In genomic region chr2:38354179-38354716, GRCm38 (mm10) we compare ENCODE assay signal across 14 mouse cellular contexts. TPM values are rescaled to one million over a fixed set of nuclear protein-coding genes. Genes with fewer than 3 reads are reported as not detected.
A peak's percentile ranks its signal among the peaks of the same experiment; 100 is the strongest.
DNase-seq lines count a peak whose midpoint lies in the region; ATAC-seq and TF ChIP-seq lines count a peak whose summit lies in the region.
"Had no signal": no experiment of that assay in that cellular context is flagged by ENCODE, and none has a peak within 500 bp of the region (broad histone marks: within the 10 kb centered on the region; RNA-seq: fewer than 3 reads in every experiment).

No protein-coding gene starts in this region.

- H3K4me2 ChIP-seq in forebrain, embryonic 14.5 days (ENCODE audit: low read length): peak overlapping the region; percentile 91
- H3K4me2 ChIP-seq in limb, embryonic 13.5 days (replicated peaks): peak overlapping the region; percentile 82
- H3K4me2 ChIP-seq in neural tube, embryonic 13.5 days: peak overlapping the region; percentile 27

- no peak for TF ChIP-seq CTCF in liver, adult 2 months (IDR thresholded peaks at IDR 0.05; ENCODE audit: low read depth, low read length)

- H3K79me2 ChIP-seq in liver, adult 2 months (ENCODE audit: control insufficient read depth, insufficient read depth, low read length): no peaks in the 10 kb centered on the region

- H3K27me3 ChIP-seq in liver, adult 2 months (ENCODE audit: control insufficient read depth, insufficient read depth, low read length): peaks cover 42% of the 10 kb centered on the region
- peaks cover 2% of the 10 kb centered on the region; the same call in 1 of the 2 replicates for H3K27me3 ChIP-seq in forebrain, embryonic 14.5 days (replicated peaks; ENCODE audit: control insufficient read depth, insufficient read depth, low read length)
- H3K27me3 ChIP-seq in limb, embryonic 13.5 days: peaks cover 79% of the 10 kb centered on the region
- H3K27me3 ChIP-seq in neural tube, embryonic 13.5 days: peaks cover 99% of the 10 kb centered on the region

- no peak for TF ChIP-seq POLR2A in liver, adult 2 months (IDR thresholded peaks at IDR 0.05; ENCODE audit: extremely low read depth, insufficient read depth, low read length)

- H3K27ac ChIP-seq in liver, adult 2 months (replicated peaks; ENCODE audit: insufficient read depth, low read depth, low read length): no peak overlapping the region
- H3K27ac ChIP-seq in forebrain, embryonic 14.5 days (ENCODE audit: low read depth, low read length): peak overlapping the region; percentile 98
- H3K27ac ChIP-seq in limb, embryonic 13.5 days: 0 out of 2 replicates have a peak overlapping the region, but pooled peaks have one; percentile 28
- no peak overlapping the region for H3K27ac ChIP-seq in neural tube, embryonic 13.5 days (replicated peaks)
- H3K27ac ChIP-seq: kidney, postnatal 0 days; liver, embryonic 14.5 days had no signal

- WGBS in liver, adult 2 months: 7% methylated on average over 22 of the region's 22 CpGs
- WGBS in forebrain, embryonic 14.5 days: under 1% methylated on average over 22 of the region's 22 CpGs
- WGBS in limb, embryonic 13.5 days: 5% methylated on average over 22 of the region's 22 CpGs
- WGBS in neural tube, embryonic 13.5 days: 1% methylated on average over 22 of the region's 22 CpGs

- no peaks in the 10 kb centered on the region for H3K9me3 ChIP-seq in forebrain, embryonic 14.5 days (replicated peaks; ENCODE audit: control insufficient read depth, low read length)
- no peaks in the 10 kb centered on the region for H3K9me3 ChIP-seq in limb, embryonic 13.5 days
- no peaks in the 10 kb centered on the region for H3K9me3 ChIP-seq in neural tube, embryonic 13.5 days

- H3K9ac ChIP-seq in liver, adult 2 months (ENCODE audit: low read depth, low read length): peak overlapping the region; percentile 8
- peak overlapping the region; percentile 99 for H3K9ac ChIP-seq in forebrain, embryonic 14.5 days (ENCODE audit: low read length)
- peak overlapping the region; percentile 73 for H3K9ac ChIP-seq in limb, embryonic 13.5 days
- no peak overlapping the region for H3K9ac ChIP-seq in neural tube, embryonic 13.5 days
- H3K9ac ChIP-seq: liver, embryonic 14.5 days had no signal

- no peak for DNase-seq in liver, adult 2 months (ENCODE audit: extremely low read depth, low read depth, low spot score)
- no peak for DNase-seq in liver
- no peak for DNase-seq in forebrain, embryonic 14.5 days (ENCODE audit: low spot score)
- no peak for DNase-seq in adrenal gland, postnatal 14 days
- no peak for DNase-seq in kidney, postnatal 4 days

- peaks cover 4% of the 10 kb centered on the region for H3K4me1 ChIP-seq in liver, adult 2 months (ENCODE audit: control insufficient read depth, insufficient read depth, low read length)
- peaks cover 28% of the 10 kb centered on the region for H3K4me1 ChIP-seq in forebrain, embryonic 14.5 days (ENCODE audit: control insufficient read depth, insufficient read depth, low read length)
- peaks cover 75% of the 10 kb centered on the region for H3K4me1 ChIP-seq in limb, embryonic 13.5 days
- peaks cover 56% of the 10 kb centered on the region for H3K4me1 ChIP-seq in neural tube, embryonic 13.5 days (replicated peaks)

- ATAC-seq in forebrain, embryonic 14.5 days: no peak
- no peak for ATAC-seq in limb, embryonic 13.5 days (ENCODE audit: low FRiP score, low read depth)
- no peak for ATAC-seq in neural tube, embryonic 13.5 days (ENCODE audit: low read depth)
- ATAC-seq in CD4-positive, CD25-positive, alpha-beta regulatory T cell, adult 4 months: no peak

- H3K36me3 ChIP-seq in liver, adult 2 months (ENCODE audit: control insufficient read depth, insufficient read depth, low read length): no peaks in the 10 kb centered on the region
- peaks cover 30% of the 10 kb centered on the region for H3K36me3 ChIP-seq in forebrain, embryonic 14.5 days (ENCODE audit: control insufficient read depth, insufficient read depth, low read length)
- no peaks in the 10 kb centered on the region for H3K36me3 ChIP-seq in limb, embryonic 13.5 days
- H3K36me3 ChIP-seq in neural tube, embryonic 13.5 days: no peaks in the 10 kb centered on the region

- peak overlapping the region; percentile 49; the same call in 1 of the 2 replicates for H3K4me3 ChIP-seq in liver, adult 2 months (ENCODE audit: insufficient read depth, low read depth, low read length)
- peak overlapping the region; percentile 90 for H3K4me3 ChIP-seq in forebrain, embryonic 14.5 days (ENCODE audit: low read depth, low read length)
- H3K4me3 ChIP-seq in limb, embryonic 13.5 days: peak overlapping the region; percentile 70
- H3K4me3 ChIP-seq in neural tube, embryonic 13.5 days: peak overlapping the region; percentile 14

RNA-seq across cellular contexts. Expression of gene Lhx2, which starts 15.2 kb away (rescaled TPM):
- 1.3 and 3.6 TPM in 2 replicates for total RNA-seq in liver, adult 2 months (2014; rRNA removed)
- polyA plus RNA-seq in liver, adult 2 months (2012; rRNA removed): 4.6 and 5.4 TPM in 2 replicates
- polyA plus RNA-seq in forebrain, embryonic 14.5 days (2014; fragmentation: Nextera tagmentation; extraction: Ambion mirVana): 85.1 and 102 TPM in 2 replicates
- polyA plus RNA-seq in limb, embryonic 13.5 days (2015; fragmentation: Nextera tagmentation; extraction: Ambion mirVana): 15.4 and 17.4 TPM in 2 replicates
- 3.7 and 4.3 TPM in 2 replicates for polyA plus RNA-seq in neural tube, embryonic 13.5 days (2015; fragmentation: Nextera tagmentation; extraction: Ambion mirVana)
- 0.41 and 1.0 TPM in 2 replicates for total RNA-seq in adrenal gland, postnatal 14 days (2021)
- not detected for polyA plus RNA-seq in CD4-positive, CD25-positive, alpha-beta regulatory T cell, adult 4 months (2017; shearing (Covaris generic))
- total RNA-seq: common myeloid progenitor, adult 5-6 weeks; gastrocnemius, adult 18-20 months; megakaryocyte-erythroid progenitor cell, adult 5-6 weeks had no signal
- polyA plus RNA-seq: heart, embryonic 16.5 days had no signal

Comparison
In these comparisons a context has a peak if more than half of its experiments do, and no peak if none do; other contexts are left out.
1. H3K27ac ChIP-seq: peak in forebrain, embryonic 14.5 days (single experiment) and limb, embryonic 13.5 days (single experiment); none in liver, adult 2 months (single experiment) and neural tube, embryonic 13.5 days (single experiment).
2. H3K4me3 ChIP-seq: peak in every context shown above with its lines; median percentile 90 in forebrain, embryonic 14.5 days; 70 in limb, embryonic 13.5 days; 49 in liver, adult 2 months; 14 in neural tube, embryonic 13.5 days.
3. H3K4me2 ChIP-seq: peak in every context shown above with its lines; median percentile 91 in forebrain, embryonic 14.5 days; 82 in limb, embryonic 13.5 days; 27 in neural tube, embryonic 13.5 days.